1 mouse cellular context compared by ENCODE assay signal in the genomic region with DNA sequence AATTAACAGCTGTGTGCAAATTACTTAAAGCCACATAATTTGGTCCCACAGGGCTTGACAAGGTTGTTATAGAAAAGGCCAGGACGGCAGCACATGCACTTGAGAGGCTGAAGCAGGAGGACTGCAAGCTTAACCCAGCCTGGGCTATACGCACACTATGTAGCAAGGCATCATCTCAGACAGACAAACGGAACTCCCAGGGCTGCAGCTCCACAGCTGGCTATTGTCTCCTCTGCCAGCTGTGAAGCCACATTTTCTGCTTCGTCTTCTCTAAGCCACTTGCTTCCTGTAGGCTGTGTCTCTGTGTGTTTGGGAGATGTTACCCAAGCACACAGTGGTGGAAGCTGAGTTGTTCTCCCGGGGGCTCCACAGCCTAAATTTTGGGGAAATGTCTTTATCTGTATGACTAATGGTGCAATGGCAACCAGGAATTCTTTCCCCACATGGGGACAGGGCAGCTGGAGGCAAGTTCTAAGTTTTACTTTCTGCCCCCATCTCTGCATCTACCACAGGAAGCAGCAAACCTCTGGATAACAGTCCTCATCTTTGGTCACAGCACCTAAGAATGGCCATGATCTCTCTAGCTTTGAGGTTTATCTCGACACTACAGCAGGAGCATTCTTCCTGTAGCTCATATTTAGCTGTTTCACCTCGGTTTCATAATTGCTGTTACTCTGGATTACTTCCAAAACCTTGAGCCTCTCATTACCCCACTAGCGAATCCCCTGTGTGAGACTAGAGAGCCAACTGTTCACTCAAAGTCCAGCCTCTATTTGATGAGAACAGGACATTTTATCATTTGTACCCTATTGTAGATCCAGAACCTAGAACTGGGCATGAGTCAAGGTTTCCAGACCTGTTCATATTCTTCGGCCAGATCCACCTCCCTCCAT.
TF ChIP-seq lines count a peak whose summit lies in the region.

No protein-coding gene starts in this region.

TF ChIP-seq in MEL, 35 proteins besides CTCF, POLR2A, EP300 and RAD21 (continued from another document):
- TF ChIP-seq USF2 (IDR thresholded peaks at IDR 0.05; ENCODE audit: borderline replicate concordance in 1 of 2, insufficient read depth in 1 of 2, low read depth in 1 of 2, low read length in 2 of 2): no peak
- TF ChIP-seq CHD1 (IDR thresholded peaks at IDR 0.05; ENCODE audit: low read depth, low read length): no peak
- no peak for TF ChIP-seq ZNF384 (IDR thresholded peaks at IDR 0.05; ENCODE audit: low read depth, low read length)
- TF ChIP-seq POLR2AphosphoS2 (IDR thresholded peaks at IDR 0.05; ENCODE audit: low read length): peak; percentile 61; the same call in 1 of the 2 replicates
- TF ChIP-seq NRF1 (IDR thresholded peaks at IDR 0.05; ENCODE audit: insufficient read depth, low read depth, low read length, poor library complexity, severe bottlenecking): no peak
- TF ChIP-seq USF1 (IDR thresholded peaks at IDR 0.05; ENCODE audit: low read depth, low read length): no peak
- peak; percentile 98 for TF ChIP-seq TAL1 (IDR thresholded peaks at IDR 0.05; ENCODE audit: low read length)
- peak; percentile 83 for TF ChIP-seq SIN3A (IDR thresholded peaks at IDR 0.05; ENCODE audit: low read length)
- TF ChIP-seq ELF1 (IDR thresholded peaks at IDR 0.05; ENCODE audit: low read depth, low read length): peak; percentile 18; the same call in 1 of the 2 replicates
- no peak for TF ChIP-seq E2F4 (IDR thresholded peaks at IDR 0.05; ENCODE audit: borderline replicate concordance, low read depth, low read length)
- no peak for TF ChIP-seq POLR2AphosphoS5 (IDR thresholded peaks at IDR 0.05; ENCODE audit: borderline replicate concordance, low read depth, low read length)
- TF ChIP-seq MAZ (IDR thresholded peaks at IDR 0.05; ENCODE audit: low read depth, low read length): 0 out of 2 replicates have a peak, but pooled peaks have one; percentile 61
- peak; percentile 80; the same call in 1 of the 2 replicates for TF ChIP-seq MAFK (IDR thresholded peaks at IDR 0.05; ENCODE audit: borderline replicate concordance, low read depth, low read length)
- TF ChIP-seq TCF12 (IDR thresholded peaks at IDR 0.05; ENCODE audit: low read depth, low read length): peak; percentile 99
- no peak for TF ChIP-seq ZC3H11A (IDR thresholded peaks at IDR 0.05; ENCODE audit: low read depth, low read length)
- peak; percentile 96 for TF ChIP-seq ETS1 (IDR thresholded peaks at IDR 0.05; ENCODE audit: low read depth, low read length)
- peak; percentile 81; the same call in 1 of the 2 replicates for TF ChIP-seq MEF2A (IDR thresholded peaks at IDR 0.05; ENCODE audit: extremely low read depth, insufficient replicate concordance, low read depth, low read length, poor library complexity, severe bottlenecking)
- no peak for TF ChIP-seq NELFE (IDR thresholded peaks at IDR 0.05; ENCODE audit: low read depth, low read length)
- TF ChIP-seq RCOR1 (IDR thresholded peaks at IDR 0.05; ENCODE audit: low read depth, low read length): peak; percentile 85
- TF ChIP-seq TBP (IDR thresholded peaks at IDR 0.05; ENCODE audit: low read depth, low read length): peak; percentile 68
- TF ChIP-seq KAT2A (conservative IDR thresholded peaks at IDR 0.05; ENCODE audit: low read depth, low read length): peak; percentile 46; the same call in 1 of the 2 replicates
- no peak; the same call in 1 of the 2 replicates for TF ChIP-seq ZMIZ1 (IDR thresholded peaks at IDR 0.05; ENCODE audit: low read depth, low read length)
